Mouse (Mus musculus) heart, postnatal 0 days (tissue): ENCODE data around the gene Pik3c2b.

Experiments
- CTCF ChIP-seq: IDR thresholded peaks from 2 replicates; pipeline ENCODE4 v1.5.1; 2016; ENCODE audit warnings: antibody characterized with exemption, control low read depth, low read depth
- EP300 ChIP-seq: IDR thresholded peaks from 2 replicates; pipeline ENCODE4 v1.6.1; 2016; ENCODE audit warnings: antibody characterized with exemption, low read depth

DNA sequence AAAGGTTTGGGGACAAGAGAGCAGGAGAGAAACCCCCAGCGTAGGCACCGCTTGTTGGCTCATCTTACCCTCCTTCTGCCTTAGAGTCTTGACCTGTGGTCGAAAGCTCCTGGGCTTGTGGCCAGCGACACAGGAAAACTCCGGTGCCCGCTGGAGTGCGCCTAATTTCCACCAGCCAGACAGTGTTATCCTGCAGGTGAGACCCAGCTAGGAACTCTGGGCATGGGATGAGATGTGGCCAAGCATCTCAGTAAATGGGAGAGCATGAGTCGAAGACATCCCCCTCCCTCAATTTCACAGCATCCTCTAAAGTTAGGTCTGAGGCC is 39.9 kb downstream of the Pik3c2b start:
- no peak for TF ChIP-seq CTCF
- TF ChIP-seq EP300: no peak
